In genomic region chr1:63720161-63720560, GRCm38 (mm10) we compare ENCODE assay signal across 13 mouse cellular contexts. TPM values are rescaled to one million over a fixed set of nuclear protein-coding genes. Genes with fewer than 3 reads are reported as not detected.
"Had no signal": no experiment of that assay in that cellular context is flagged by ENCODE, and none has a peak within 500 bp of the region (broad histone marks: within the 10 kb centered on the region; RNA-seq: fewer than 3 reads in every experiment).

No protein-coding gene starts in this region.

- DNase-seq: kidney, adult 11 months; kidney, adult 9 months; kidney, postnatal 36 days; lung, adult 18-20 months; lung, postnatal 36 days; thymus, postnatal 36 days had no signal

- ATAC-seq: hindbrain, postnatal 0 days; lung, postnatal 0 days; midbrain, embryonic 13.5 days had no signal

RNA-seq across cellular contexts. Expression of gene Mdh1b, which starts 10.0 kb away (rescaled TPM):
- total RNA-seq: megakaryocyte progenitor cell, adult 5-6 weeks had no signal

RNA-seq across cellular contexts. Expression of gene Dytn, which starts 33.4 kb away (rescaled TPM):
- total RNA-seq: layer of hippocampus, postnatal 10 days; liver, adult 2 months; megakaryocyte progenitor cell, adult 5-6 weeks had no signal

RNA-seq across cellular contexts. Expression of gene 4933402D24Rik, which starts 48.9 kb away (rescaled TPM):
- total RNA-seq: hindbrain, postnatal 0 days; layer of hippocampus, adult 18-20 months; liver, adult 2 months; megakaryocyte progenitor cell, adult 5-6 weeks had no signal
